Mouse (Mus musculus): ENCODE measurements around the gene Ly6g6f.
A peak's percentile ranks its signal among the peaks of the same experiment; 100 is the strongest.
"Not testable (repeated sequence)": the region's sequence is repeated elsewhere in the genome, so short reads cannot be mapped to it uniquely, and the experiment has no call there.

Gene Ly6g6f

DNA sequence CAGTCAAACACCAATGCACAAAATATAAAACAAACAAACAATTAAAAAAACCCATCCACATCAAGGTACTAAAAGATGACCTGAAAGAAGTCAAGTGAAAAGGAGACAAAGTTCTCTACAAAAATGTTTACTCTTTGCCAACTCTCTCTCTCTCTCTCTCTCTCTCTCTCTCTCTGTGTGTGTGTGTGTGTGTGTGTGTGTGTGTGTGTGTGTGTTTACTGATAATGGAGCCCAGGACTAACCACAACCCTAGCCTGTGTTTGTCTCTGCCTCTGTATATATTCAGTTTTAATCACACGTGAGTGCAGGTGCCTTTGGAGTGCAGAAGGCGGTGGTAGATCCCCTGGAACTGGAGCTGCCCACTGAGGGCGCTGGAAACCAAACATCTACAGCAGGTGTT, 28.3 kb downstream of the Ly6g6f start:
- no peak for DNase-seq (ENCODE audit: extremely low read depth, insufficient read length, low spot score)

DNA sequence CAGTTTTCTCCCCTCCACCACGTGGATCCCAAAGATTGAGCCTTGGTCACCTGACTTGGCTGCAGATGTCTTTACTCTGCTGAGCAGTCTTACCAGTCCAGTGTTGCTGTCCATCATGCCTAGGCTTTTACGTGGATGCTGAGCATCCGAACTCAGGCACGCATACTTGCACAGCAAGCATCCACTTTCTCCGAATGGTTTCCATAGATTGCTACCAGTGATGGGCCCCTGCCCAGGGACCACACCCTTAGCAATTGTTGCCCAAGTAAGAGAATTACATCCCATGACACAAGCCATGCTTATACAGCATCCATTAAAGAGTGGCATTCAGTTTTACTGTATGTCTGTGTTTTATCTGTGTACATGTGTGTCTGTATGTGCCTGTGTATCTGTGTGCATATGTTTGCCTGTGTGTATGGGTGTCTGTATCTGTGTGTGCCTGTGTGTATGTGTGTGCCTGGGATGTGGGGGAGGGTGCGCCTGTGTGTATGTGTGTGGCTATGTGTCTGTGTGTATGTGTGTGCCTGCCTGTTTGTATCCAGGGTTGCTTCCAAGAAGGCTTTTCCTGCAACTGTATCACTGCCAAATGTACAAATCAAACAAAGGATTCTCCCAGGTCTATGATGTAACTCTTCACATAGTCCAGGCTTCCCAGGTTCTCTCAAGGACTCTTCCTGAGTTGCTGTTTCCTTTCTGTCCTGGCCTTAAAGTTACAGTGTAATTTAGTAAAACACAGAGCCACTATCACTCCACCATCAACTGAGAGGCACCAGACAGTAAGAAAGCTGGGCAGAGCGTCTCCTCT, 29.5 kb downstream of the Ly6g6f start:
- DNase-seq (ENCODE audit: extremely low read depth, insufficient read length, low spot score): no peak

DNA sequence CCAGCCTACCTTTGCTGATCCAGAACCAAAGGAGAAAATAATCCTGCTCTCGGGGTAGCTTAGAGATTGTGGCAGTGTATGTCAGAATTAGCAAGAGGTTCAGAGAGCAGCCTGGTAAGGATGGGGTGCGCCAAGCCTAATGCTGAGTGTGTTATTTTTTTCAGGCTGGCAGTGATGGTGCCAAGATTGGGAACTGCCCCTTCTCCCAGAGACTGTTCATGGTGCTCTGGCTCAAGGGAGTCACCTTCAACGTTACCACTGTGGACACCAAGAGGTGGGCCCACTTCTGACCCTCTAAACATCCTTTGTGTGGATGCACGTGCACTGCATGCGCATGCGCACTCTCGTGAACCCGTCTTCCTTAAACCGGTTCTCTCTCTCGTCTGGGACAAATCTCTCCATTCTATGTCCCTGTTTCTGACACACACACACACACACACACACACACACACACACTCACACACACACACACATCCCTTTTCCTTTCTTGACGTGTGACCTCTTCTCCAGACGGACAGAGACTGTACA, 33.1 kb downstream of the Ly6g6f start:
- DNase-seq (ENCODE audit: extremely low read depth, insufficient read length, low spot score): no peak

DNA sequence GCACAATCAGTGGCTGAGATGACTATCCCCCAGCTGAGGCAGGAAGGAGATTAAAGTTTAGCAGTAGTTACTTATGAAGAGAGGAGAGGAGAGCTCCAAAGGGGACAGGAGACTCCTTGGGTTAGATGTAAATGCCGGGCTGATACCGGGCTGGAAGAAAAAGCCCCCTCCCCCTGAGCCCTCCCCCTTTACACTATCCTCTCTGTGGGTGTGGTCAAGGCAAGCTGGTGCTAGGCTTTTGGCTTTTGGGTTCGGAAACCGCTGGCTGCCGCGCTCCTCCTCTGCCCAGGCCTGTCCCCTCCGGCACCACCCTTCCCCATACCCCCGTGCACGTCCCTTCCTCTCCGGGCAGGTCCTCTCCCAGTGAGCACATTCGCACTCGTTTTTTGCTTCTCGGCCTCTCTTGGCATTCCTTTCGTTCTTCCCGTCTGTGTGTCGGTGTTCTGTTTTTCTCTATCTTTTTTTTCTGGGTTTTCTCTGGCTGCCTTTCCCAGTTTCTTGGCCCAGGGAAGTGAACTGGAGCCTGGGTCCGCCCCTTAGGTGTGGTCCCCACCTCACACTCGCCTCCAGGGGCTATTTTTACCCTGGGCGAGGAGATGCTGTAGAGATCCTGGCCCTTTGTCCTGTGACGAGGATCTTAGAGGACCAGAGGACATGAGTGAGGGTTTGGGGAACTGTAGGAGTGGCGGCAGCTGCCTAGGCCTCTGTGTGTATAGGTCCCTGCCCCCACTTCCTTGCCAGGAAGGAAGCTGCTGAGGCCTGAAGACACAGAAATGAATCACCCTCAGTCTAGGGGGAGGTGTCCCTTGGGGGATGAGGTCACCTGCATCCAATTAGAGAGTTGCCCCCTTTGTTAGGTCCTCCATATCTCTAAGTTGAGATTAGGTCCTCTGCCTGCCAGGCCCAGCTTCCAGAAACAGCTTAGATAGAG, 34.0 kb downstream of the Ly6g6f start:
- peak; percentile 81 for DNase-seq (ENCODE audit: extremely low read depth, insufficient read length, low spot score)

DNA sequence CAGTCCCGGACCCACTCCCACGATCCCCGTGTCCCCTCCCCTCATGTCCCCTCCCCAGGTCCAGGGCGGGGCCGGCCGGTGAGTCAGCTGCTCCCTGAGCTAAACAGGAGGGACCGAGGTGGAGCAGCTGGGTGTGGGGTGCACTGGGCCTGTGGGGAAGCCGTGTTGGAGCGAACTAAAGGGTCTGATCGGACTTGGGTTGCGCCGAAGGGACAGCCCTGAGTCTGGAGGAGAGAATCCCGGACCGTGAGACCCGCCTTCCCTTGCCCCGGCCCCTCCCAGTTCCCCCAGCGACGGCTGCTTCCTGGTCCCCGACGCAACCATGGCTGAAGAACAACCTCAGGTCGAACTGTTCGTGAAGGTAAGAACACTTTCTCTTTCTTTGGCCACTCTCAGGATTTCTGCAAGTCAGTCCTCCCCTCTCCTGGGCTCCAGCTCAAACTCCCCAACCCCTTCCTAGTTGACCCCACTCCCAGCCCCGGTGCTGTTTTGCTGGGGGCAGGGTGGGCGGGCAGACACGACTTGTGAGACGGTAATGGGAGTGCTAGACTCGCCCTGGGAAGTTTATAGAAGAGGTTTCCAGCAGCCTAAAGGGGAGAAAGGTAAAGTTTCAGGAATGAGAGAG, 35.2 kb downstream of the Ly6g6f start:
- DNase-seq (ENCODE audit: extremely low read depth, insufficient read length, low spot score): peak; percentile 85

DNA sequence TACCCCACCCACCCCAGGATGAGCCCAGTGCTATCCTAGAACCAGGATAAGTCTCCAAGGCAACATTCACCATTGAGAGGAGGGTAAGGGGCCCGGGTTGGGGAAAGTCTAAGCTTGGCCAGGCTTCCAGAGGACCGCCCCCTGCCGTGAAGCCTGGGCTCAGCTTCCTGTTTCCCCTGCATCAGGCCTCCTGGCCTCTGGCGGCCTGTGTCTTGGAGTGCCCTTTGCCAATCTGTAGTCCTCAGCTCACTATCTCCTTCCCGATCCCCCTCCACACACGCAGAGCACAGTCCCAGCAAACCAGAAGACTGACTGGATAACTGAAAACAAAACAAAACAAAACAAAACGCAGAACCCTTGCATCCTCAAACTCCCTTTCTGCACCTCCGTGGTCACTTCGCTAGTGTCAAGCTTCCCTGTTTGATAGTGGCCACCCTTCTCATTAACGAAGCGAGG, 35.8 kb downstream of the Ly6g6f start, which contains the start of gene Clic1:
TSS of gene Clic1 (plus strand) at position 406 of the 456 bp plus-strand sequence.
- DNase-seq (ENCODE audit: extremely low read depth, insufficient read length, low spot score): peak; percentile 70

DNA sequence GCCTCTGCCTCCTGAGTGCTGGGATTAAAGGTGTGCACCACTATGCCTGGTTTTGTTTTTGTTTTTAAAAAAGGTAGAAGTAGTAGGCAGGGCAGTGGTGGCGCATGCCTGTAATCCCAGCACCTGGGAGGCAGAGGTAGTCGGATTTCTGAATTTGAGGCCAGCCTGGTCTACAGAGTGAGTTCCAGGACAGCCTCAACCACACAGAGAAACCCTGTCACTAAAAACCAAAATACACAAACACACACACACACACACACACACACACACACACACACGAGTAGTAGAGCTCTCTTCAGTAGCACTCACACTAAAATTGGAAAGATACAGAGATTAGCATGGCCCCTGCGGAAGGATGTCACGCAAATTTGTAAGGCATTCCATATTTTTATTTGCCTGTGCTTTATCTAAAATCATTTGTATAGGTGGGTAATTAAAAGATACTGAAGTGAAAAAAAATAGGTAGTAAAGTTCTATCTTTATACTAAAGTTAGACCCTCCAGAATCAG, 36.4 kb downstream of the Ly6g6f start:
- DNase-seq (ENCODE audit: extremely low read depth, insufficient read length, low spot score): no peak

DNA sequence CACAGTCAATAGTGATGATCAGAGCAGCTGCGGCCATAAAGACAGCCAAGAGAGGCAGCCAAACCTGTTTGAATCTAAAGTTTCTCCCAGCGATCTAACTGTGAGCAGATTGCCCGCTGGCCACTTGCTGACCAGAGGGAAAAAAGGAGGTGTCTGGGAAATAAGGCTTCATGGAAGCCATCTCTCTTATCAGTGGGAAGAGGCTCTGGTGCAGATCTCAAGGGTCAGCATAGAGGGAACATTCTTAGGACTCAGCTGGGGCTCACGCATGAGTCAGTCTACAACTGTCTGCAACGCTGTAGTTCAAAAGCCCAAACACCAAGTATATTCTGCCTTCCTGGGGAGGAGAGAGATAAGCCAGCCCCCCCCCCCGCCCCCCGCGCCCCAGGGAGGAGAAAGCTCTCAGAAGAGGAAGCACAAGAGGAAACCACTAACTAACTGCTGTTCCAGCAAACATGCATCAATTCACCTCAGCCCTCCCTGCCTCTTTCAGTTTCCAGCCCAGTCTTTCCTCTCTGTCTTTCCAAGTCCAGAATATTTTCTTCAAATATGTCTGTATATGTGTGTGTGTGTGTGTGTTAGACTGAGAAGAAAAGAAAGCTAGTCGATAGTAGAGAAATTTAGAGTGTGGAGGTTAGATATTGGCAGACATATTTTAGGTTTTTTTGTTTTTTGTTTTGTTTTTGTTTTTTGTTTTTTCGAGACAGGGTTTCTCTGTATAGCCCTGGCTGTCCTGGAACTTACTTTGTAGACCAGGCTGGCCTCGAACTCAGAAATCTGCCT, 37.1 kb downstream of the Ly6g6f start:
- no peak for DNase-seq (ENCODE audit: extremely low read depth, insufficient read length, low spot score)

DNA sequence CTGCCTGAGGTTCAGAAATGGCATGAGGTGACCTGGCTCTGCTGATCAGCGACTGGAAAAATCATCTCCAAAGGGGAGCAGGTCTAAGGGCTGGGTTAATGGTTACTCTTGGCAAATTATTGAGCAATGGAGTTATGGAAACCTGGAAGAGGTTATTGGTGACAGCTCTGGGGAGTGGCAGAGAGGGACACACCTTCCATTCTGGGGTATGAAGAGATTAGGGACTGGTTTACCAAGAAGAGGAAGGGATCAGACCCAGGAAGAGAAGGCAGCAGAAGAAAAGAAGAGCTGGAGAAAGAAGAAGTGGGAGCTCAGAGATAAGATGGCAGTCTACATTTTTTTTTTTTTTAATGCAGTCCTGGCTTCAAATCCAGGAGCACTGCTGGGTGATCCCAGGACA, 37.7 kb downstream of the Ly6g6f start:
- no peak for DNase-seq (ENCODE audit: extremely low read depth, insufficient read length, low spot score)

DNA sequence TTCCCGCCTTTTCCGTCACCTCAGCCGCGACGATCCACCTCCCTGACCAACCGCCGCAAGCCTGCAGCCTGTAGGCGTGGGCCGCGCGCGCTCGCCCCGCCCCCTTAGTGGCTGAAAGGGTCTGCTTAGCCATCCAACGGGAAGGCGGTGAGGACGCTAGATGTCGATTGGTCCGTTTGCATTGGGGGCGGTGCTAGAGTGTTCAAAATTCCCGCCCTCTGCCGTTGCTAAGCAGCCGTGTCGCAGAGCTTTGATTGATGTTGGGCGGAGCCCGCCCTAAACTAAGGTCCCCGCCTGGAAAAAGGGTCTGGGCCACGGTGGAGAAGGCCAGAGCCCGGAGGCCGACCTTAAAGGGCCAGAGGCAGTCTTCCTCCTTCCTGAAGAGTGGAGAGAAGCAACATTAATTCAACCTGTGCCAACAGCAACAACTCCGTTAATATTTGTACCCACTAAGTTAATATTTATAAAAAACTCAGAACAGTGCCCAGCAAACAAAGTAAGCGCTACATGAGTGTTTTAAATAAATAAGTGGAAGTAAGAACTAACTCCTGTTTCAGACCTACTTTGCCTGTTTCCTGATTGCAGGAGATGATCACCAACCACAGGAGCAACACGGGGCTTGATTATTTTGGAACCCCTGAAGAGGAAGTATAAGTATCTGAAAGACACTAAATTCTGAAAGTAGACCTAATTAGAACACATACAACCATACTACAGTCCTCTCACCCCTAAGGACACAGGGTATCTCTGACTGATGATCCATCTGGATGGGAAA, 38.5 kb downstream of the Ly6g6f start, which contains the start of gene Msh5:
TSS of gene Msh5 (minus strand) at position 65 of the 775 bp plus-strand sequence.
- peak; percentile 100 for DNase-seq (ENCODE audit: extremely low read depth, insufficient read length, low spot score)

DNA sequence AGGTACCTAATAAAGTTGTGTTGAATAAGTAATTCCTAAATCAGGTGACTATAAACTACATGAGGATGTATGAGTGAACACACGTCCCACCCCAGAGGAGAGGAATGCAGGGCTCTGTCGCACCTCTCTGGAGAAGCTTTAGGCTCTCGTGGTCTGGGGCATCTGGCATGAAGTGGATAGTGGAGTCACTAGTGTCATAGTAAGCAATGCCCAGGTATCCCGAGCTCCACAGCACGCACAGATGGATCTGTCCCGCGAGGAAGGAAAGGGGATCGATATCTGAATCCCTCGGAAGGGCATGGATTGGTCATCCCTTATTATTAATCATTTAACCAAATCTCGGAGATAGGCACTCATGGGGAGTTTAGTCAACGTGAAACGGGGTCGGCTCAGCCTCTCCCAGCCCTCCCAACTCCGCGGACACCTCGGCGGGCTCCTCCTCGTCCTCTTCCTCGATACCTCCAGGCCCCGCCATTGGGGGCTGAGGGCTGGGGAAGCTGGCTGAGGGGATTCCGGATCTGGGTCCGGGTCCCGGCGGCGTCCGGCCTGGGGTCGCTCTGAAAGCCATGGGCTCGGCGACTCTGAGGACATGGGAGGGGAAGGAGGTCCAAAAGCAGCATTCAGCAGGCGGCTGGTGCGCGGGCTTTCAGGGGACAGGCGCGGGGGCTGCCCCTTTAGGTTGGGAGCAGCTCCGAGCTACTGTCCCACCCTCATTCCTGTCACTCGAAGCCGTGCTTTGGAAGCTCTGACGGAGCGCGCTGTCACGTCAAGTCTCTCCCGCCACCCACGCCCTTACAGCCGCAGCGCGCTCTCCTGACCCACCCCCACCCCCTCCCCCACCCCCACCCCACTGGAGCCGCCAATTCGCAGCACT, 39.4 kb downstream of the Ly6g6f start:
- DNase-seq (ENCODE audit: extremely low read depth, insufficient read length, low spot score): no peak

DNA sequence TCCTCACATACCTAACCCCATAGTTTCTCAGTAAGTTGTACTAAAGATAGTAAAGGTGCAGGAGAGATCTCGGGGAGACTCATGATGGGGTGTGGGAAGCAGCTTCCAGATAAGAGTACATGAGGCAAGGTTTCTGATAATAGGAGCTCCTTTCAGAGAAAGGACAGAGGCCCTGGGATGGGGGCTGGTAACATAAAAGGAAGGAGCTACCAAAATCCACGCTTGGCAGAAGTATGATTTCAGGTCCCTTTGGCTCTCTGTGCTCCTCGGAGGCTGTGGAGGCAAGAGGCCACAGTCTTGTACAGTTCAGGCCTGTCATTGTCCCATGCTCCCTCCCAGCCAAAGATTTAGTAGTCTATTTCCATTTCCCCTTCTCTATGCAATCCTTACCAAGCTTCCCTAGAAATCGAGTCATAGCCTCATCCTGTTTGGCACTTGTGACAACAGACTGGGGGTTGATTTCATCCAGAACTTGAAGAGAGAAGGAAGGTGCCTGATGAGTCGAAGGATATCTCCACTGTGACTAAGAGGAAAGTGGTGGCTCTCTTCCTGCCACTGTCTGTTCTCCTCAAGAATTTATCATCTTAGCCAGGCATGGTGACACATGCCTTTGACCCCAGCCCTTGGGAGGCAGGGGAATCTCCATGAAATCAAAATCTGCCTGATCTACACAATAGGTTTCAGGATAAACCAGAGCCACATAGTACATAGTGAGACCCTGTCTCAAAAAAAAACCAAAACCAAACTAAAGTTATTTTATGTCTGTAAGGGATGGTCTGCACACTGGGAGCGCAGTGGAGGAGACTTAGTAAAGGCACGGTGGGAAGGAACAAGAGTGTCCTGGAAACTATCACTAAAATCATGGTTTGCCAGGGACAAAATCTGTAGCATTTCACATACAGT, 40.3 kb downstream of the Ly6g6f start:
- DNase-seq (ENCODE audit: extremely low read depth, insufficient read length, low spot score): no peak

DNA sequence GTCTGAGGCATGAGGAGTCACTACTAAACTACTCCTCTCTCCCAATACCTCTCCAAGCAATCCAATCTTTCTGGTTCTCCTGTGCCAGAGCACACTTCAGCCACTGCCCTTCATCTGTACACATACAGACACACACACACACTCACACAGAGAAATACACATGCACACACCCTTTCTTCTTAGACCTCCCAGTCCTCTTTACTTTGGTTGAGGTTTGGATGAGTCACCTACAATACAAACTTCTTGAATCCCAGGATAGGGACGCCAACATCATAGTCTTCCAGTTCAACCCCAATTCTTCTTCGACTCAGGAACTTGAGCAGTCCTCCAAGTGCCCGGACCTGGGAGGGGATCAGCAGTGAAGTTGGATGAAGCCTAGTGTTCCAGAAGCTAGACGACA, 41.6 kb downstream of the Ly6g6f start:
- DNase-seq (ENCODE audit: extremely low read depth, insufficient read length, low spot score): peak; percentile 55

DNA sequence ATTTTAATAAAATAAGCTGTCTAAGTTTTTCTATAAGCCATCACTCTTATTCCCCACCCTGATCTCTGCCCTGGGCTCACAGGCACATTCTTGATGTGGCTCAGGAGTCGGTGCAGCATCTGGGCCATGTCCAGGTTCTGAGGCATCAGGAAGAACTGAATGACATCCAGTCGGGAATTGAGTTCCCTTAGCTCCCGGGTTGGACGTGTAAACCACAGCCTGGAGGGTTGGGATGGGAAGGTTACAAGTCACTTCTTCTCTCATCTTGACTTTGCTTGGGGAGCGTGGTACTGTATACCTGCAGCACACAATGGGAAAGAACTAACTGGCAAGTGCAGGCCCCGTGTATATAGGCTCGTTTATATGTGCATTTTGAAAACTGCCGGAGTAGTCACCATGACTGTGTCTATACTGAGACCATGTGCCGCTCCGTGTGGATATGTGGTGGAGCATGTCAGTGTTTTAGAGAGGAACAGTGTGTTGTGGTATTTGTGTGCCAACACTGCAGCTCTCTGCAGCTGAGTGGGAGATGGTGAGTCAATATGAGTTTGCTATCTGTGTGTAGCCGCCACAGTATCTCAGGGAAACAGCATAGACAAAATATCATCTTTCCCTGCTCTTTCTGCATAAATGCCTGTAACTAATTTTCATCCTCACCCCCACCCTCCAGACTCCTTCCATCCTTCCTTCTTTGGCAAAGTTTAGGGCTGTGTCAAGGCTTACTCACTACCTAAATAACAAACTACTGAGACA, 46.1 kb downstream of the Ly6g6f start:
- peak; percentile 35 for DNase-seq (ENCODE audit: extremely low read depth, insufficient read length, low spot score)

DNA sequence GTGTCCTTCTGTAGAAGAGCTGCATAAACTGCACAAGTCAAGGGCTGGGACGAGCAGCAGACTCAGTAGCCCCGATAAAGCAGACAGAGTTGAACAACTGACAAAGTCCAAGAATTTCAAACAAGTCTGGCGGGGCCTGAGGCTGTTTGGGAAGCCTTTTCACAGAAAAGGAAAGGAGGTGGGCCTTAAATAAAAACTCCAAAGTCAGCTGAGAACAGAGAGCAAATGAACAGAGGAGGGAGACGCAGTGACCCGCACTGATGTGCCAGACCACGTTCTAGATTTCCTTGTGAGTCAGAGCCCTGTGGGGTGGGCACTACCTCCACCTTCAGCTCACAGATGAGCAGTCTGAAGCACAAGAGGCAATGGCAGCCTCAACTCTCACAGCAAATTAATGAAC, 50.5 kb downstream of the Ly6g6f start:
- peak; percentile 54 for DNase-seq (ENCODE audit: extremely low read depth, insufficient read length, low spot score)

DNA sequence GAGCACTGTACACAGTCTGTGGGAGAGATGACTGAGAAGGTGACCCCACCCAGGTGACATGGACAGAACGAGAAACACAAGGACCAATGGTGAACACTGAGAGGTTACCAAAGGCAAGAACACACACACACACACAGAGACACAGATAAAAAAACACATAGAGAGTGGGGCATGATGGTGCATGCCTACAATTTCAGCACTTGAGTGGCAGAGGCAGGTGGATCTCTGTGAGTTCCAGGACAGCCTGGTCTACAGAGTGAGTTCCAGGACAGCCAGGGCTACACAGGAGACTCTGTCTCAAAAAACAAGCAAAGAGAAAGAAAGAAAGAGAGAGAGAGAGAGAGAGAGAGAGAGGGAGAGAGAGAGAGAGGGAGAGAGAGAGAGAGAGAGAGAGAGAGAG, 51.7 kb downstream of the Ly6g6f start:
- not testable (repeated sequence) for DNase-seq (ENCODE audit: extremely low read depth, insufficient read length, low spot score)

Data from 3134 (cell line).